Mouse (Mus musculus): ENCODE data around the gene Rpl31.

The Rpl31 gene

GRCm38 (mm10) chr1:39367601-39368266 lies at the start of gene Rpl31:
Rpl31 (plus strand) TSS chr1:39367842.
- DNase-seq (ENCODE audit: low read depth, low spot score) = peak; percentile 96

GRCm38 (mm10) chr1:39317935-39318334 lies 49.7 kb upstream of the Rpl31 start:
- DNase-seq (ENCODE audit: low read depth, low spot score) = no peak

GRCm38 (mm10) chr1:39318870-39319269 lies 48.8 kb upstream of the Rpl31 start:
- DNase-seq (ENCODE audit: low read depth, low spot score) = no peak

GRCm38 (mm10) chr1:39321954-39322353 lies 45.7 kb upstream of the Rpl31 start:
- DNase-seq (ENCODE audit: low read depth, low spot score) = no peak

GRCm38 (mm10) chr1:39325228-39325627 lies 42.4 kb upstream of the Rpl31 start:
- no peak for DNase-seq (ENCODE audit: low read depth, low spot score)

GRCm38 (mm10) chr1:39327546-39327945 lies 40.1 kb upstream of the Rpl31 start:
- DNase-seq (ENCODE audit: low read depth, low spot score) = no peak

GRCm38 (mm10) chr1:39330857-39331594 lies 36.6 kb upstream of the Rpl31 start:
- DNase-seq (ENCODE audit: low read depth, low spot score) = no peak

- no peak for DNase-seq (ENCODE audit: low read depth, low spot score)
Observed at GRCm38 (mm10) chr1:39332456-39332855, 35.2 kb upstream of the Rpl31 start.

GRCm38 (mm10) chr1:39335561-39336196 lies 32.0 kb upstream of the Rpl31 start:
- DNase-seq (ENCODE audit: low read depth, low spot score) = peak; percentile 63

- no peak for DNase-seq (ENCODE audit: low read depth, low spot score)
Observed at GRCm38 (mm10) chr1:39336788-39337187, 30.9 kb upstream of the Rpl31 start.

GRCm38 (mm10) chr1:39338831-39339230 lies 28.8 kb upstream of the Rpl31 start:
- no peak for DNase-seq (ENCODE audit: low read depth, low spot score)

- no peak for DNase-seq (ENCODE audit: low read depth, low spot score)
Observed at GRCm38 (mm10) chr1:39339455-39339854, 28.2 kb upstream of the Rpl31 start.

- DNase-seq (ENCODE audit: low read depth, low spot score) = no peak
Observed at GRCm38 (mm10) chr1:39340156-39340555, 27.5 kb upstream of the Rpl31 start.

- DNase-seq (ENCODE audit: low read depth, low spot score) = peak; percentile 83
Observed at GRCm38 (mm10) chr1:39340647-39341046, 27.0 kb upstream of the Rpl31 start.

GRCm38 (mm10) chr1:39341807-39342206 lies 25.8 kb upstream of the Rpl31 start:
- DNase-seq (ENCODE audit: low read depth, low spot score) = no peak

- DNase-seq (ENCODE audit: low read depth, low spot score) = no peak
Observed at GRCm38 (mm10) chr1:39343242-39343641, 24.4 kb upstream of the Rpl31 start.

- peak; percentile 73 for DNase-seq (ENCODE audit: low read depth, low spot score)
Observed at GRCm38 (mm10) chr1:39344981-39345600, 22.6 kb upstream of the Rpl31 start.

GRCm38 (mm10) chr1:39349001-39349400 lies 18.6 kb upstream of the Rpl31 start:
- peak; percentile 64 for DNase-seq (ENCODE audit: low read depth, low spot score)

GRCm38 (mm10) chr1:39349427-39349826 lies 18.2 kb upstream of the Rpl31 start:
- peak; percentile 64 for DNase-seq (ENCODE audit: low read depth, low spot score)

- DNase-seq (ENCODE audit: low read depth, low spot score) = peak; percentile 65
Observed at GRCm38 (mm10) chr1:39361754-39362514, 5.7 kb upstream of the Rpl31 start.

GRCm38 (mm10) chr1:39362515-39362893 lies 5.1 kb upstream of the Rpl31 start:
- peak; percentile 57 for DNase-seq (ENCODE audit: low read depth, low spot score)
